Mouse (Mus musculus) bone marrow macrophage, adult 2 months (primary cell): ENCODE data around the gene Dennd1b. TPM values are rescaled to one million over a fixed set of nuclear protein-coding genes. Genes with fewer than 3 reads are reported as not detected.

ENCODE experiments used
- H3K27ac ChIP-seq: 2 replicates; pipeline ENCODE4 v1.5.1; 2012; ENCODE audit warnings: low read depth, low read length; ENCODE audit not compliant: insufficient read depth
- H3K4me1 ChIP-seq: 2 replicates; pipeline ENCODE4 v1.6.1; 2012; ENCODE audit warnings: low read length; ENCODE audit not compliant: control insufficient read depth, insufficient read depth
- H3K4me3 ChIP-seq: 2 replicates; pipeline ENCODE4 v1.5.1; 2012; ENCODE audit warnings: mild to moderate bottlenecking, low read length, moderate library complexity; ENCODE audit not compliant: insufficient read depth
- CTCF ChIP-seq: IDR thresholded peaks from 2 replicates; pipeline ENCODE4 v1.5.1; 2012; ENCODE audit warnings: low read depth, mild to moderate bottlenecking, low read length, moderate library complexity
- POLR2A ChIP-seq: IDR thresholded peaks from 2 replicates; pipeline ENCODE4 v1.6.1; 2012; ENCODE audit warnings: mild to moderate bottlenecking, low read depth, low read length, borderline replicate concordance
- polyA plus RNA-seq: library from polyadenylated mRNA; stranded (reverse); fragments of >200 nt; gene quantifications from 2 replicates; pipeline ENCODE4 v1.2.4, GENCODE M21; 2012; ENCODE audit not compliant: missing spikeins, insufficient read depth, insufficient read length

Gene Dennd1b
- polyA plus RNA-seq, 1 experiment = 34.4 TPM

DNA sequence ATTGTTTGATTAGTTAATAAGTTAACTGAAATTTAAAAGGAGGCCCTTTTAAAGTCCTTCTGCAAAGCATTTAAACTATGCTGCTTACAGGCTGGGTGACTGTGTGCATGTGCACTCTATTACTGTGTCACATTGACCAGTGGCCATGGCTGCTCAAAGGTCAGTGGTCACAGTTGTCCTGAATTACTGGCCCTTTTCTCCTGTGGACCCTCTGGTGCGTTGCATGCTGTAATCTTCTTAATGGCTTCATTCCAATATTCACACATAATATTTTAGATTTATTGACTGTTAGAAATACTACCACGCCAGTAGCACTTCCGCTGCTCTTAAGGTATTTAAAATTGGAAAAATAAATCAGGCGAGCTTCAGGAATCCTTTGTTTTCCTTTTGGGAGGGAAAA lies 129.5 kb downstream of the Dennd1b start:
- no peak for TF ChIP-seq CTCF
- TF ChIP-seq POLR2A = no peak
- H3K27ac ChIP-seq = no peak overlapping the region
- no peak overlapping the region for H3K4me3 ChIP-seq
- no peaks in the 10 kb centered on the region for H3K4me1 ChIP-seq

- Histone ChIP-seq H3K4me1 (no peaks in the 10 kb centered on the region), H3K4me3 (no peak overlapping the region)
- TF ChIP-seq POLR2A (no peak), CTCF (no peak)
Observed at GRCm38 (mm10) chr1:139096369-139096768, 133.1 kb downstream of the Dennd1b start.

GRCm38 (mm10) chr1:139098088-139098487 lies 134.9 kb downstream of the Dennd1b start:
- Histone ChIP-seq H3K4me1 (no peaks in the 10 kb centered on the region), H3K27ac (no peak overlapping the region), H3K4me3 (no peak overlapping the region)
- TF ChIP-seq CTCF (no peak), POLR2A (no peak)

More at GRCm38 (mm10) chr1:139096369-139096768, 133.1 kb downstream of the Dennd1b start:
- H3K27ac ChIP-seq = no peak overlapping the region

DNA sequence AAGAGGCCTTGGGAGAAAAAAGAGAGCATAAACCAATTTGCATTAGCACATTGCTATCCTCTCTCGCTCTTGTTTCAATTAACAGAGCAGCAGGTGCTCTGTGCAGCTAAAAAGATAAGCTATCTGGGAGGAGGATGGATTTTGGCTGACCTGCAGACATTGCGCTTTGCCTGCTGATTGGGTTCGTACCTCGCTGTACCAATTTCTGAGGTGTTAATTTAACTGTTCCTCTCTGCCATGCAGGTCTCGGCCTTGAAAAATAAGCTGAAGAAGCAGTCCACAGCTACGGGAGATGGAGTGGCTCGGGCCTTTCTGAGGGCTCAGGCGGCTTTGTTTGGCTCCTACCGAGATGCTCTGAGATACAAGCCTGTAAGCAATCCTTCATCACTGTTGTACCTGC lies 138.5 kb downstream of the Dennd1b start:
- no peak overlapping the region for H3K27ac ChIP-seq
- TF ChIP-seq POLR2A (no peak), CTCF (no peak)
- H3K4me3 ChIP-seq = no peak overlapping the region
- no peaks in the 10 kb centered on the region for H3K4me1 ChIP-seq

DNA sequence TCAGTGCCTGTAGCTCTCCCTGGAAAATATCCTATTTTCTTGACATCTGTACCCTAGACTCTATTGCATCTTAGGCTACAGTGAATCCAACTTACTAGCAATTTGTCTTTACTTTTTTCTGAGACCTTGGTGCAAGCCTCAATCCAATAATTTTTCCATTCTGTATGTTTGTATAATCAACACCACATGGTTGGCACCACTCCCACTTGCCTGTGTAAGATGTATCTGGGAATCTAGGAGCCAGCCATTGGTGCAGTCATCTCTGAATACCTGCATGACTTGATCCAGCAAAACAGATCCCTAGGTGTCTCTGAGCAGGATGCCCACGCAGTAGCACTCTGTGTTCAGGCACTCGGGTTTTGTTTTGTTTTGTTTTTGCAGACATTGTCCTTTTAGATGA lies 145.0 kb downstream of the Dennd1b start:
- Histone ChIP-seq H3K27ac (no peak overlapping the region), H3K4me1 (no peaks in the 10 kb centered on the region; the same call in 1 of the 2 replicates), H3K4me3 (no peak overlapping the region)
- TF ChIP-seq POLR2A (no peak), CTCF (no peak)

- H3K27ac ChIP-seq = no peak overlapping the region
- no peaks in the 10 kb centered on the region for H3K4me1 ChIP-seq
- TF ChIP-seq POLR2A (no peak), CTCF (no peak)
- H3K4me3 ChIP-seq = no peak overlapping the region
Observed at GRCm38 (mm10) chr1:139122626-139123025, 159.4 kb downstream of the Dennd1b start.

DNA sequence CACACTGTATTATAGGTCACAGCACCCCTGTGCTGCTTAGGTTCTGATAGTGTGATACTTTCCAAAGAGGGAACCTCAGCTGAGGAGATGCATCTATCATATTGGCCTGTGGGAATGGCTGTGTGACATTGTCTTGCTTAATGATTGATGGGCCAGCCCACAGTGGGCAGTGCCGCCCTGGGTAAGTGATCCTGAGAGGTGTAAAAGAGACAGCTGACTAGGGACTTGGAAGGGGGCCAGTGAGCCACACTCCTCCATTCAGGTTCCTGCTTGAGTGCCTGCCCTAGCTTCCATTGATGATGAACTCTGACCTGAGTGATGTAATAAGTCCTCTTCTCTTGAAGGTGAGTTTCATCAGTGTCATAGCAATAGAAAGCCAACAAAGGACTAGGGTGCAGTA lies 176.4 kb downstream of the Dennd1b start:
- TF ChIP-seq POLR2A (no peak), CTCF (no peak)
- H3K4me3 ChIP-seq = no peak overlapping the region
- H3K27ac ChIP-seq = no peak overlapping the region
- peaks cover 6% of the 10 kb centered on the region for H3K4me1 ChIP-seq

GRCm38 (mm10) chr1:139145516-139145915 lies 182.3 kb downstream of the Dennd1b start:
- H3K4me3 ChIP-seq = no peak overlapping the region
- no peaks in the 10 kb centered on the region for H3K4me1 ChIP-seq
- no peak for TF ChIP-seq CTCF
- no peak for TF ChIP-seq POLR2A
- no peak overlapping the region for H3K27ac ChIP-seq

DNA sequence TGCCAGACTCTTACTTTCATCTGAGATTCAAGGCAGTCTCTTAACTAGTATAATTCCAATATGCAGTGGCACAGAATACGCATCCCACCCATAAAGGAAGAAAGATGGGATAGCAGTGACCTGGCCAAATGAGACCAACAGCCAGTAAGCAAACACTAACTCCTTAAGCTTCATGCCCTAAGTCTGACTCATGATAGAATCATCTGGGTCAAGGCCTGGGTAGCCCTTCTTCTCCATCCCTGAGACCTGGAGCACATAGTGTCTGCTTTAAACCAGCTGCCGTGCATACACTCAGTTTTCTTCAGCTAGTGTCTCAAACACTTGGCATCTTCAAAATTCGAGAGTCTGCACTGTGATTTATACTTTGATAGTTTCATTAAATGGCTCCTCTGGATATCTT lies 183.1 kb downstream of the Dennd1b start:
- TF ChIP-seq POLR2A (no peak), CTCF (no peak)
- H3K4me3 ChIP-seq = no peak overlapping the region
- no peaks in the 10 kb centered on the region for H3K4me1 ChIP-seq
- H3K27ac ChIP-seq = no peak overlapping the region

DNA sequence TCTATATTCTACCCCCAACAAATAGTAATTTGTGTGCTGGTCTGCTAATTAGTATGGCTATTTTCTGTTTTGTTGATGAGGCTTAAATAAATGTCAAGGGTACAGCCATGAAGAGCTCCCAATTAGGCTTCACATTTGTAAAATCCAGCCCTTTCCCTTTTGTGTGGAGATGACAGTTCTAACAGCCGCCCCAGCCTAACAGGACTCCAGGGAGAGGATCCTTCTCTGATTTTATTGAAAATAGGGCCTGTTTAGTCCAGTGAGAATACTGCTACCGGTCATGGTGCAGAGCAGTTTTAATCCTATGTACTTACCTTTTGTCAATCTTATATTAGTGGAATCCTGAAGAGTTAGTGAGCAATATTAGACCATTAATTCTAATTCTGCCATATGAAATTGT lies 189.8 kb downstream of the Dennd1b start:
- no peaks in the 10 kb centered on the region for H3K4me1 ChIP-seq
- no peak overlapping the region for H3K27ac ChIP-seq
- no peak overlapping the region for H3K4me3 ChIP-seq
- TF ChIP-seq CTCF (no peak), POLR2A (no peak)

- Histone ChIP-seq H3K27ac (no peak overlapping the region), H3K4me1 (no peaks in the 10 kb centered on the region), H3K4me3 (no peak overlapping the region)
- TF ChIP-seq CTCF (no peak), POLR2A (no peak)
Observed at GRCm38 (mm10) chr1:139153493-139153892, 190.3 kb downstream of the Dennd1b start.
